Mouse (Mus musculus) brain, embryonic 18.5 days (tissue): ENCODE results near the gene Olfr1333.
"Not testable (repeated sequence)": the region's sequence is repeated elsewhere in the genome, so short reads cannot be mapped to it uniquely, and the experiment has no call there.

Experiments used
- DNase-seq: peaks from one replicate; pipeline ENCODE4 v3.0.0-alpha.2; 2012; ENCODE audit warnings: low read depth, low spot score

The Olfr1333 gene

GRCm38 (mm10) chr4:118836179-118836578 is at the start of gene Olfr1333:
TSS of gene Olfr1333 (minus strand) at chr4:118836279.
- DNase-seq, result no peak

GRCm38 (mm10) chr4:118867566-118867965 is 31.5 kb upstream of the Olfr1333 start:
- DNase-seq, result no peak

- no peak for DNase-seq
Observed at GRCm38 (mm10) chr4:118864349-118864748, 28.3 kb upstream of the Olfr1333 start, which contains the start of gene Olfr1331. TSS of gene Olfr1331 (plus strand) at chr4:118864649.

GRCm38 (mm10) chr4:118862704-118863103 is 26.6 kb upstream of the Olfr1333 start:
- no peak for DNase-seq

GRCm38 (mm10) chr4:118861791-118862190 is 25.7 kb upstream of the Olfr1333 start:
- no peak for DNase-seq

GRCm38 (mm10) chr4:118818921-118819320 is 17.2 kb downstream of the Olfr1333 start:
- DNase-seq, result no peak

- no peak for DNase-seq
Observed at GRCm38 (mm10) chr4:118809844-118810243, 26.2 kb downstream of the Olfr1333 start, which contains the start of gene Olfr1335. TSS of gene Olfr1335 (minus strand) at chr4:118809944.

- DNase-seq, result not testable (repeated sequence)
Observed at GRCm38 (mm10) chr4:118792796-118793195, 43.3 kb downstream of the Olfr1333 start.

- DNase-seq, result no peak
Observed at GRCm38 (mm10) chr4:118782486-118782885, 53.6 kb downstream of the Olfr1333 start, which contains the start of gene Olfr1337. TSS of gene Olfr1337 (minus strand) at chr4:118782586.
